Mouse (Mus musculus) embryo, embryonic 11.5 days (tissue): ENCODE data around the gene Naf1.

Experiments
- DNase-seq: peaks from one replicate; pipeline ENCODE4 v3.0.0-alpha.2; 2012; ENCODE audit warnings: low read depth, low spot score

The Naf1 gene

DNA sequence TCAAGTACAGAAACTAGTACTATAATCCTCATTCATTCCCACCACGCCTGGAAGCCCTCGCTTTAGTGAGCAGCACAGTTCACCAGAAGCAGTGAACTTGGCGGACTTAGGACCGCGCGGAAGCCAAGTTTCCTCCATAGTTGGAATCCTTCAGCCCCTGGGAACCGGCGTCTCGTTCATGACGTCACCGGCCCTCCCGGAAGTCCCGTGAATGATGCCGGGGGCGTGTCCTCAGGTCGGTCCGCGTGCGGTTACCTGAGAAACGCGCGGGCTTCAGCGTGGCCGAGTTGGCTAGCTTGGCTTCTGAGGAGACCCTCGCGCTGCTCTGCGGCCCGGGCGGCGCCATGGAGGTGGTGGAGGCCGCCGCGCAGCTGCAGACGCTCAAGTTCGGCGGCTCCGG lies at the start of gene Naf1:
Gene Naf1, plus strand, starts transcription at position 195 of the 400 bp plus-strand sequence.
- peak; percentile 93 for DNase-seq

DNA sequence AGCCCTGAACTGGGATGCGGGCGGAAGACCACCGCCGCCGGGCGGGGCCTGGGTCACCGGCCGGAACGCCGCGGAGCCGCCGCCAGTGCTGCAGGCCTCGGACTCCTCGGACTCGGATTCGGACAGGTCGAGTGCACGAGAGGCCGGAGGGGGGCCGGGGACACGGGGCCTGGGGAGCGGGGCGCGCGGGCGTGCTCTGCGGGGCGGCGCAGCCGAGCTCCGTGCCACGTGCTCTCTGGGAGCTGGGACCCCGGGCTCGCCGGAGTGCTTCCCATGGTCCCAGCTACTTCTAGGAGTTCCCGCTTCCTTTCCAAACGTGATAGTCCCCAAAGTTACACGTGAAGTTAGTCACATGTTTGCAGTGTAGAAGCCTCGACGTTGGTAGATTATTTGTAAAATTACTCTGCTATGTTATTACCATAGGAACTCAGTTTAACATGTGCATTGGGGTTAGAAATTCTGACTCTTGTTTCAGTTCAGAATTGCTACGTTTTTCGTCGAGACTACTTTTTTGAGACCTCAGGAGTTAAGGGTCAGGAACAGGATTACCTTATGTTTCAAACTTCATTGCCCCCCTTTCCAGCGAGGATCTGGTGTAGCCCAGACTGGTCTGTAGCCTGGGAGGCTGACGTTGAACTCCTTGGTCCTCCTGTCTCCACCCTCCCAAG lies 1.0 kb downstream of the Naf1 start:
- peak; percentile 23 for DNase-seq

- no peak for DNase-seq
Observed at GRCm38 (mm10) chr8:66861589-66862500, 1.8 kb downstream of the Naf1 start.

DNA sequence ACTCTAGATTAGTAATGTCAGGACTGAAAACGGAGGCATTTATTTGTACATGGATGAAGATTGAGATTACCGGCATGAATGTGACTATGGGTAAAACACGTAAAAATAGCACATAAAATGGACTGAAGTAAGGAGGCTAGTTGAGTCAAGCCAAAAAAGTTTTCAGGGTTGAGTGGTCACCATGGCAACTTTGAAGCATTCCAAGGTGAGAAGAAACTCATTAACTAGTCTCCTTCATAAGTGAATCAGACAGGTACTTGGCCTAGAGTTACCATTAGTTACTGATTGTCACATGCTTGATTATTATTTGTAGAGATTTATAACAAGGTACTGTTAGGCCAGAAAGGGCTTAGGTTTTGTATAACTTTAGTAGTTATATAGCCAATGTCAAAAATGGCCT lies 3.7 kb downstream of the Naf1 start:
- DNase-seq, result no peak

- no peak for DNase-seq
Observed at GRCm38 (mm10) chr8:66865120-66865519, 5.1 kb downstream of the Naf1 start.

DNA sequence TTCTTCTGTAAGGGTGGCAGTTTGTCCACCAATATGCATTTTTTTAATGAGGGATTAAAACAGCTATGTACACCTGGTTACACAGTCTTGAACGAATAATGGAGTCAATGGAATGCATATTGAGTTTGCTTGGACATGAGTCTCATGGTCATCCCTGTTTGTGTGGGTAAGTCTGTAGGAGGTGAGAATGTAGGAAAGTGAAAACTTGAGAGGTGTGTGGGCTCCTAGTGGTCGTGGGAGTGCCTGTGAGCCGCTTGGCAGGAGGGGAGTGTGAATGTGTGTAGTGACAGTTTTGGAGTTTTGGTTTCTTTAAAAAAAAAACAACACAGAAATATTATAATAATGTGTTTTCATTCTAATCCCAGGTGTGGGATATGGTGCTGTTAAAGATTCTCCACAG lies 7.7 kb downstream of the Naf1 start:
- no peak for DNase-seq

GRCm38 (mm10) chr8:66869211-66869932 lies 9.4 kb downstream of the Naf1 start:
- no peak for DNase-seq

GRCm38 (mm10) chr8:66883866-66884265 lies 23.8 kb downstream of the Naf1 start:
- DNase-seq, result no peak

DNA sequence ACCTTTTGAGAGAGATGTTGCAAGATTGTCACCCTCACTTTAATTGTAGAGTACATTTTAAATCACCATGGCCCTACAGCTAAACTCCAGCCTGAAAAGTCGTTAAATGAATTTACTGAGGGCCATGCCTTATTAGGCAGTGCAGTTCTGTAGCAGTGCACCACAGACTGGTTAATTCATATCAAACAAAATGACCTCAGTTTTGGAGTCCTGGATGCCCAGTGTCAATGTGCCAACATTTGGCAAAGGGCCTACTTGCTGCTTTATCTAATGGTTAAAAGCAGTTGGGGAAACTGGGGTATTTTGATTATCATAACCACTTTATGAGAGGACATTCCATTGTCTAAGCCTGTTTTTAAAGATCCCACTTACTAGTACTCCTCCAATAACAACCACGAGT lies 31.9 kb downstream of the Naf1 start:
- no peak for DNase-seq

- no peak for DNase-seq
Observed at GRCm38 (mm10) chr8:66905000-66905399, 45.0 kb downstream of the Naf1 start.

DNA sequence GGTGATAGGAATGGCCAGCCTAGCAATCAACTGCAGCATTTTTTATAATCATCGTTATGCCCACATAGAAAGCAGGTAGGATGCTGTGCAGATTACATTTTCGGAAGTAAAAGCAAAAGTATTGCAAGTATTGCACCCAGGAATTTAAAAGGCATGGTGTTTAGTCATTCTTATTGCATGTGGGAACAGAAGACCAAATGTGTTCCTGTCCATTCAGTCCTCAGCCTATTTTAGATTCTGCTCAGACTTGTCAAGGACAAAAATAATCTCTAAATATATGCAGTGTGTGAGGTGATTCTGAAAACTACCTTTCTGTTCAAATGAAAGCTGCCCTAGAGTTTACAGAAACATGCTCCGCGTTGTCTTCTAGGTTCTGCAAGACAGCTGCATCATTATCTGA lies 45.5 kb downstream of the Naf1 start:
- no peak for DNase-seq

DNA sequence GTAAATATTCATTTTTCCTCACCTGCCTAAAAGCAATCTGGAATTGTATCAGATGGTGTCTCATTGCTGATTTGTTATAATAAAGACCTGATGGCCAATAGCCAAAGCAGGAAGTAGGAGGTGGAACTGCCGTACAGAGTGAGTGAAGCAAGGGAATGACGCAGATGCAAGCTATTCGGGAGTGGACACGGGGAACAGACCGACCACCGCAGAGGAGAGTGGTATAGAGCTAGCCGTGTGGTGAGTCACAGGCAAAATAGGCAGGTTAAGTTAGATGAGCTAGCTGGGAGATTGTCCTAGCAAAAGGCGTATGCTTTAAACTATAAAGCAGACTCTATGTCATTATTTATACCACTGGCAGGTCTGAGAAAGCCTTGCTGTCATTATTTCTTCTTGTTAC lies 46.1 kb downstream of the Naf1 start:
- DNase-seq, result no peak

- DNase-seq, result no peak
Observed at GRCm38 (mm10) chr8:66910684-66911083, 50.7 kb downstream of the Naf1 start.

DNA sequence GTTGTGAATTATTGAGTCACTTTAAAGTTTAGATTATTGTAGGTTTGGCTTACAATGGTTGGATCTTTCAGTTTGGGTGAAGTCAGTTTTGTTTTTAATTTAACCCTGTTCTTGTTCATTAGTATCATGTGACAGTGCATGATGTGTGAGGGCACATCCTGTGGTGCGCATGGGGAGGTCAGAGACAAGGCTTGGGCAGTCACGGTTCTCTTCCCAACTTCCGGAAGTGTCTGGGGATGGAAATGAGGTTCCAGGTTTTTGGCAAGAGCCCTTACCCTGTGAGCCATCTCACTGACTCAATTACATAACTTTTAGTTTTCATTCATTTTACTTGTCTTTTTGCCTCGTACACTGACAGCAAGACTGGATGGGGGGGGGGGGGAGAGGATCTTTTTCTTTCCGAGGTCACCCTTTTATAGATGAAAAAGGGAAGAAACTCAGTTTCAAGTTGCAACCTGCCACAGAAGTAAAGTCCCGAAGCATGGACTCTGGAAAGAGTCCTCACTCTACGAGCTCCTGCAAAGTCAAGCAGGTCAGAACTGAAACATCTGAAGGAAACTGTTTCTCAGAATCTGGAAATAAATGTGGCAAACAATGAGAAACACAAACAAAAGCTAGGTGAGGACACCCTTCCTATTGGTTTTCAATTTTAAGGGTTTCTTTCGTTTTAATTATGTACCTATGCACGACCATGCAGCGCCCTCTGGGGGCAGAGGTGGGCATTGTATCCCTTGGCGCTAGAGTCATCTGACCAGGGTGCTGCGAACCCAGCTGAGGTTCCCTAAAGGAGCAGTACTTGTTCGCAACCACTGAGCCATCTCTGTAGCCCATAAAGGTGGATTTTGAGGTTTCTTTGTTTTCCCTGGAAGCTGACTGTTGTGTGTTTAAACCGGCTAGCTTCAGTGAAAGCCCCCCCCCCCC lies 53.9 kb downstream of the Naf1 start:
- DNase-seq, result peak; percentile 5

DNA sequence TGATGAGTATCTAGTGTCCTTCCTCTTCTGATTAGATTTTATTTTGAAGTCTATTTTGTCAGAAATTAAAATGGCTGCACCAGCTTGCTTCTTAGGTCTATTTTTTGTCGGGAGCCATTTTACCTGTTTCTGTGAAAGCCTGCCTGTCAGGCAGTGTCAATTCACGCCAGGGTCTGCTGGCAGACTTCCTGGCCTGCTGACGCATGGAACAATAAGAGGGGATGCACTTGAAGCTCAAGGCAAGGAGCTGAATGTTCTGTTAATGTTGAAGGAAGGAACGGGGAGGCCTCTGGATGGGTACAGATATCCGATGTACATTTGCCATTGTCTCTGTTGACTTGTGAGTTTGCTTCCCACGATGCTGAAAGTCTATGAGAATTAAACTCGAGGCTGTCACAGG lies 56.0 kb downstream of the Naf1 start:
- DNase-seq, result no peak

GRCm38 (mm10) chr8:66917695-66918467 lies 57.9 kb downstream of the Naf1 start:
- no peak for DNase-seq

DNA sequence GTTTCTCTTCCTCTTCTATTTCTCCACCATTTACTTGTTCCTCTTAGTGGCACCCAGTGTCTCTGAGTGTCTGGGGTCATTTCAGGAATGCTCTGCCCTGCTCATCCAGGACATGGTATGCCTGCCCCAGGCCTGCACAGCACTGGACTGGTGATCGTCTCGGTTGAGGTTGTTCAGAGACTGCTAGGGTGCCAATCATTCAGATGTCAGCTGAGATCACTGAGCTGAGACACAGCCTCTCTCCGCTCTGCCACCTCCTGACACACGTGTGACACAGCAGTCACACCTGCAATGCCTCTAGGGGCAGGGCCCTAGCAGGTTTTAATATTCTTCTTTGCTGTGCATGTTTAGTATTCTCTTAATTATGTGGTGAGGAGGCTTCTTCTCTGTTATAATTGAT lies 58.5 kb downstream of the Naf1 start:
- no peak for DNase-seq

DNA sequence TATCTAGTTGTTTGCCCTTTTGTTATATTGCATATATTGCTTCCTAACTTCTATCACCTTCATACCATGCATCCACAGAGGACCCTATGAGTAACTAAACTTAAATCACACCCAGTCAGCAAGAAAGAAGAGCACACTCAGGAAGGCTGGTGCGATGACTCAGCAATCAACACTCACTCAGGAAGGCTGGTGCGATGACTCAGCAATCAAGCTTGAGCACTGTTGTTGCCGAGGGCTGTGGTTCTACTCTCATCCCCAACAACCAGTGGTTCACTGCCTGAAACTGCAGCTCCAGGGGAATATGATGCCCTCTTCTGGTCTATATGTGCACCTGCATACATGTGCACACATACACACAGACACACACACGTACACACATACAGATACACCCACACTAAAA lies 73.7 kb downstream of the Naf1 start:
- no peak for DNase-seq

DNA sequence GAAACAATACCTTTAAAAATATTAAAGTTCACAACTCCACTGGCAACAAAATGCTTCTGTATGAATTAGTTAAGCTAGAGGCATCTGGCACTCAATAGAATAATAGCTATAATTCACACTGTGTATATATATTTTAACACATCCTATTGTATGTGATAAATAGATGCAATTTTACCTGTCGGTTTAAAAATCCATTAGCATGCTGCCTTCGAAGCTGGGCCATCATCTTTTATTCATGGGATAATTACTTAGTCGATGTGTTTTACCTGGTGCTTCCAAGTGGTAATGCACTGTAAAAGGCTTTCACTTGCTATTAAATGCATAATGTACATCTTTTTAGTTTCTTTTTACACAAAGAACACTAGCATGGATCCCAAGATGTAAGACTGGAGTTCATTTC lies 76.2 kb downstream of the Naf1 start:
- DNase-seq, result no peak
